Mouse (Mus musculus): ENCODE measurements around the gene Raver1. TPM values are rescaled to one million over a fixed set of nuclear protein-coding genes. Genes with fewer than 3 reads are reported as not detected.

Gene Raver1
- polyA plus RNA-seq, 1 experiment, result 26.1 TPM

DNA sequence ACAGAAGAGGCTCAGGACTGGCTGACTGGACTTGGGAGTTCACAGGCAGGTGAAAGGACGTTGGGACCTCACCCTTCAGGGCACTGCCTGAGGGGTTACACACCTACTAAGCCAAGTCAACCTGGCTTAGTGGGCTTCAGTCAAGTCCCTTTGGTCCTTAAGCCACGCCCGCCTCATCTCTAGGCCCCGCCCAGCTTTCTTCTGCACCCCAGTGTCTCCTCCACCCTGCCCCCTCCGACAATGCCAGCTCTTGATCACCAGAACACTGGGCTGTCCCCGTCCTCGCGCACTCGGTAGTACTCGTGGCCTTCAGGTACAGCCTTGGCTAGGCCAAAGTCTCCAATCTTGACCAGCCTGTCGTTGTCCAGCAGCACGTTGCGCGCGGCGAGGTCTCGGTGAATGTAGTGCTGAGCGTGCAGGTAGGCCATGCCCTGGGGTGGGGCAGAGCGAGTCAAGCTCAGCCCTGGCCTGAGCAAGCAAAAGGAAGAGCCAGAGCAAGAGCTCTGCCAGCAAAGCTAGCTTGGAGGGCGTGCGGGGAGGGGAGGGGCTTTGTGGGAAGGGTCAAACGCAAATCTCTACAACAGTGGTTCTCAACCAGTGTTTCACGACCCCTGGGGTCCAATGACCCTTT, 15.9 kb upstream of the Raver1 start:
- TF ChIP-seq POLR2A (IDR thresholded peaks at IDR 0.05; ENCODE audit: extremely low read depth, insufficient read depth, low read length) (no peak), CTCF (IDR thresholded peaks at IDR 0.05; ENCODE audit: extremely low read depth, insufficient read depth, low read length) (no peak)
- H3K4me3 ChIP-seq (ENCODE audit: insufficient read depth, low read length), result no peak overlapping the region
- H3K4me1 ChIP-seq (ENCODE audit: control insufficient read depth, insufficient read depth, low read length), result peaks cover 5% of the 10 kb centered on the region
- no peak overlapping the region for H3K27ac ChIP-seq (ENCODE audit: insufficient read depth, low read length)

- Histone ChIP-seq H3K27ac (ENCODE audit: insufficient read depth, low read length) (no peak overlapping the region), H3K4me1 (ENCODE audit: control insufficient read depth, insufficient read depth, low read length) (peaks cover 5% of the 10 kb centered on the region), H3K4me3 (ENCODE audit: insufficient read depth, low read length) (no peak overlapping the region)
- TF ChIP-seq POLR2A (IDR thresholded peaks at IDR 0.05; ENCODE audit: extremely low read depth, insufficient read depth, low read length) (no peak), CTCF (IDR thresholded peaks at IDR 0.05; ENCODE audit: extremely low read depth, insufficient read depth, low read length) (no peak)
Measured at GRCm38 (mm10) chr9:21105760-21106564, 14.2 kb upstream of the Raver1 start.

DNA sequence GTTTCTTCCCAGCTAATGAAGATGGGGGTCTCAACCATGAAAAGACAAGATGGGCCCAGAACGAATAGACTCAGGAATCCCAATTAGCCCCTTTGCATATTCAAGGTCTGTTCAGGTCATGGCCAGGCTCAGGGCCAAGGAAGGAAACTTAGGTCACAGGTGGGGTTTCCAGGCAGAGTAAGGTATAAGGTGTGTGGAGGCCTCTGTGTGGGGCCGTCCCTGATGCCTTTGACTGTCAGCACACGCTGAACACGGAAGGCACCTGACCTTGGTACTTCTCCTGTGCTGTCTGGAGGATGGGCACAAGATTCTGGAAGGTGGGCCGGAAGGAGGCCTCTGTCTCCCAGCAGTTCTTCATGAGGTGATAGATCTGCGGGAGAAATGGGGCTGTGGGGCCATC, 13.0 kb upstream of the Raver1 start:
- Histone ChIP-seq H3K4me1 (ENCODE audit: control insufficient read depth, insufficient read depth, low read length) (peaks cover 5% of the 10 kb centered on the region), H3K27ac (ENCODE audit: insufficient read depth, low read length) (no peak overlapping the region), H3K4me3 (ENCODE audit: insufficient read depth, low read length) (no peak overlapping the region)
- TF ChIP-seq CTCF (IDR thresholded peaks at IDR 0.05; ENCODE audit: extremely low read depth, insufficient read depth, low read length) (no peak), POLR2A (IDR thresholded peaks at IDR 0.05; ENCODE audit: extremely low read depth, insufficient read depth, low read length) (no peak)

DNA sequence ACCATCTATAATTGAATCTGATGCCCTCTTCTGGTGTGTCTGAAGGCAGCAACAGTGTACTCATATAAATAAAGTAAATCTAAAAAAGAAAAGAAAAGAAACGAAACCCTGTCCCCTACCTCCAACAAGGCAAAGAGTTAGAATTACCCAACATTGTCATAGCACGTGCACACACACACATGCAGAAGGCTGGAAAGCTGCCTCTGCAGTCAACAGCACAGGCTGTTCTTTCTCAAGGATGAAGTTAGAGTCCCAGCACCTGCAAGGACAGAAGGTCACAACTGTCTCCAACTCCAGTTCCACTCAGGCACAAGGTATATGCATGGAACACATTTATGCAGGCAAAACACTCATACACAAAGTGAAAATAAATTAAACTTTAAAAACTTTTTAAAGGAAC, 10.3 kb upstream of the Raver1 start:
- H3K4me3 ChIP-seq (ENCODE audit: insufficient read depth, low read length), result no peak overlapping the region
- no peak for TF ChIP-seq POLR2A (IDR thresholded peaks at IDR 0.05; ENCODE audit: extremely low read depth, insufficient read depth, low read length)
- TF ChIP-seq CTCF (IDR thresholded peaks at IDR 0.05; ENCODE audit: extremely low read depth, insufficient read depth, low read length), result no peak
- H3K4me1 ChIP-seq (ENCODE audit: control insufficient read depth, insufficient read depth, low read length), result peaks cover 5% of the 10 kb centered on the region
- no peak overlapping the region for H3K27ac ChIP-seq (ENCODE audit: insufficient read depth, low read length)

DNA sequence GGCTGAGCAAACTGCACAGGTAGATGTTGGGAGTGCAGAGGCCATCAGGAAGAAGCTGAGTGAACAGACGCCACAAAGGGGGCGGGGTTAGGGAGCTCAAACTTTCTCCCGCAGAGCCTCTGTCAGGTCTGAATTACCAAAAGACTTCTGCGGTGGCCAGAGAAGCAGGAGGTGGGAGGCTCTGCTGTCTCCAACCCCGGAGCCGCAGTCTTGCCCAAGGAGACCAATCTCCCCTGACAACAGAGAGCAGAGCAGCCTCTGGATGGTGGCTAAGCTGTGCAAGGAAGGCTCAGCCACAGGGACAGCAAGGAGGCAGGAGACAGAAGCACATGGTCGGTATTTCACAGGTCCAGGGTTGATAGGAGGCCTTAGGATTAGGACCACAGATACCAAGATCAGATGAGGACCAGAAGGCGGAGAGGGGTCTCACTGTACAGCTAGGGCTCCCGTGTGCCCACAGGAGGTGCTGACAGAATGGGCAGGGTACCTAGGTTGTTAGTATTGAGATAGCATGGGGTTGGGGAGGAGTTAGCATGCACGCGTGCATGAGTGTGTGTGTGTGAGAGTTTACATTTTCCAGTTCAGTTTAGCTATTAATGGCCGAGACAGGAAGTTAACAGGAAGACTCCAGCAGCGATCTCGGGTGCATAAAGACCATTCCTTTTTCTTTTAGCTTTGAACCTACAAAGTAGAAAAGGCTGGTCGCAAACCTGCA, 8.8 kb upstream of the Raver1 start:
- no peak overlapping the region for H3K27ac ChIP-seq (ENCODE audit: insufficient read depth, low read length)
- H3K4me3 ChIP-seq (ENCODE audit: insufficient read depth, low read length), result no peak overlapping the region
- H3K4me1 ChIP-seq (ENCODE audit: control insufficient read depth, insufficient read depth, low read length), result peaks cover 4% of the 10 kb centered on the region
- no peak for TF ChIP-seq POLR2A (IDR thresholded peaks at IDR 0.05; ENCODE audit: extremely low read depth, insufficient read depth, low read length)
- no peak for TF ChIP-seq CTCF (IDR thresholded peaks at IDR 0.05; ENCODE audit: extremely low read depth, insufficient read depth, low read length)

DNA sequence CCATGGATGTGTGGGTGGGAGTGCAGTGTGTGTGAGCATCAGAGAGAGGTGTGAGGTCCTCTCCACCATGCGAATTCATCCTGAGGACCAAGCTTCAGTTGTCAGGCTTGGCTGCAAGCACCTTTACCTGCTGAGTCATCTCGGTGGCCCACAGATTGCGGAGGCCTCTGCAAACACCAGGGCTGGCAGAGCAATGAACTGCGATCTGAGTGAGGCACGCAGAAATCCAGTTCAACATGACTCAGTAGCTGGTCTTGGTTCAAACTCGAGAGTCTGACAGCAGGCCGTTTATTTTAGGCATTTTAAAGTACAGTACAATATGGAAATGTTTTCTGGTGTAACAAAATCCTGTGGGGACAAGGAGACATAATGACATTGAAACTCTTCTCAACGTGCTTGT, 6.0 kb upstream of the Raver1 start:
- Histone ChIP-seq H3K27ac (ENCODE audit: insufficient read depth, low read length) (peak overlapping the region; percentile 12; the same call in 1 of the 2 replicates), H3K4me1 (ENCODE audit: control insufficient read depth, insufficient read depth, low read length) (no peaks in the 10 kb centered on the region), H3K4me3 (ENCODE audit: insufficient read depth, low read length) (no peak overlapping the region)
- TF ChIP-seq POLR2A (IDR thresholded peaks at IDR 0.05; ENCODE audit: extremely low read depth, insufficient read depth, low read length) (no peak), CTCF (IDR thresholded peaks at IDR 0.05; ENCODE audit: extremely low read depth, insufficient read depth, low read length) (no peak)

GRCm38 (mm10) chr9:21095958-21096357, 4.2 kb upstream of the Raver1 start:
- no peaks in the 10 kb centered on the region for H3K4me1 ChIP-seq (ENCODE audit: control insufficient read depth, insufficient read depth, low read length)
- H3K4me3 ChIP-seq (ENCODE audit: insufficient read depth, low read length), result no peak overlapping the region
- no peak for TF ChIP-seq POLR2A (IDR thresholded peaks at IDR 0.05; ENCODE audit: extremely low read depth, insufficient read depth, low read length)
- no peak for TF ChIP-seq CTCF (IDR thresholded peaks at IDR 0.05; ENCODE audit: extremely low read depth, insufficient read depth, low read length)
- no peak overlapping the region for H3K27ac ChIP-seq (ENCODE audit: insufficient read depth, low read length)

DNA sequence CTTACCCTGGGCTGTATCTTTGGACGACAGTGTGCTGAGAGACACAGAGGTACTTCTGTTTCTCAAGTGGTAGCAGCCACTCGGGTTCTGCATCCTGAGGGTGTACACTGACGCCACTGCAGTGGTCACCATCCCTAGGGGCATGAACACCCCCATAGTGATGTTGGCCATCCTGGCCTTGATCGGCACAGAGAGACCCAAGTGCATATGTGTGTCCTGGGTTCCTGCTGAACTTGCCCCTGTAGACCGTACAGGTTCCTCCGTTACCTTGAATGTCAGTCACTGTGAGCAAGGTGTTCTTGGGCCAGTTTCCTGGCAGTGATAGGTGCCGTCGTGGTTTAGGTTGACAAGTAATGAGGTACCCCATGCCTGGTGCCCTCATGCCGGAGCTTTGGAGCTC, 1.6 kb upstream of the Raver1 start:
- peaks cover 5% of the 10 kb centered on the region; the same call in 1 of the 2 replicates for H3K4me1 ChIP-seq (ENCODE audit: control insufficient read depth, insufficient read depth, low read length)
- TF ChIP-seq POLR2A (IDR thresholded peaks at IDR 0.05; ENCODE audit: extremely low read depth, insufficient read depth, low read length), result no peak
- no peak for TF ChIP-seq CTCF (IDR thresholded peaks at IDR 0.05; ENCODE audit: extremely low read depth, insufficient read depth, low read length)
- H3K4me3 ChIP-seq (ENCODE audit: insufficient read depth, low read length), result no peak overlapping the region
- no peak overlapping the region for H3K27ac ChIP-seq (ENCODE audit: insufficient read depth, low read length)

DNA sequence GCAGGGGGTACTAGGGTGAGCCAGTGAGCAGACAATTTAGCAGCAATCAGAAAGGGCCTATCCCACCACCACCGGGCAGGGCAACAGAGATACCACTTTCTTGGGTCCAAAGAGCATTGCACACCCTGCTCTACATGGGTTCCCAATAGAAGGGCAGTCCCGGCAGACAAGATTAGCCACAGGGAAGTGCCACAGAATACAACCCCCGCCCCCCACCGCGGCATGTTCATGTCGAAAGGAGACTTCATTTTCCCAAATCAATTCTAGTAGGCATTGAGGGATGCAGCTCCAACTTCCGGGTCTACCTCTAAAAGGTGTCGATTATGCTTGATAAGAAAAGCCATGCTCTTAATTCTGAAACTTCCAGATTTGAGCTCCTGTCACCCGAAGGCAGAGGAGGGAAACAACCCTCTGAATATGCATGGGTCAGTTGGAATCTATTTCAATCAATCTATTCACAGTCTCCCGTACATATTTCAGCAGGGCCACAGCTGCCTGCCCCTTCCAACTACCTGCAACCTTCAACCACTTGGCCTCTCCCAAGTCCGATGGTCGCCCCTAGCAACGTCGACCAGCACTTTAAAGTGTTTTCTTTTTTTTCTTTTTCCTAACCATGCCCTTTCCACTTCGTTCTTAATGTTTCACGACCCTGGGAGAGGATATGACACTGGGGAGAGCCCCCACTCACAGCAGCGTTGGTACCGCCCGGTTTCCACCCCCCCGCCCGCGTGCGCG, 669 bp downstream of the Raver1 start:
- Histone ChIP-seq H3K4me3 (ENCODE audit: insufficient read depth, low read length) (peak overlapping the region; percentile 90), H3K4me1 (ENCODE audit: control insufficient read depth, insufficient read depth, low read length) (peaks cover 5% of the 10 kb centered on the region; the same call in 1 of the 2 replicates), H3K27ac (ENCODE audit: insufficient read depth, low read length) (no peak overlapping the region)
- no peak for TF ChIP-seq CTCF (IDR thresholded peaks at IDR 0.05; ENCODE audit: extremely low read depth, insufficient read depth, low read length)
- no peak; the same call in 1 of the 2 replicates for TF ChIP-seq POLR2A (IDR thresholded peaks at IDR 0.05; ENCODE audit: extremely low read depth, insufficient read depth, low read length)

Measured in cortical plate, adult 2 months (tissue).